Mouse (Mus musculus): Measurements from ENCODE around the gene Fndc3b. TPM values are rescaled to one million over a fixed set of nuclear protein-coding genes. Genes with fewer than 3 reads are reported as not detected.

Fndc3b gene
- 1.2 TPM for total RNA-seq (2023)

GRCm38 (mm10) chr3:27710648-27711428, at the start of gene Fndc3b:
TSS of gene Fndc3b (minus strand) at chr3:27711307.

GRCm38 (mm10) chr3:27371276-27371621, 339.9 kb downstream of the Fndc3b start, which contains the start of gene Ghsr:
TSS of gene Ghsr (plus strand) at chr3:27371351.

Other genes starting within 250 kb of the Fndc3b start
- not detected for gene Tmem212, start 185.1 kb upstream of the Fndc3b start, total RNA-seq (2023)
- 0.65 TPM for gene Pld1, start 227.4 kb upstream of the Fndc3b start, total RNA-seq (2023)

All from CD4-positive naive resting alpha-beta T cell, adult 57 days (primary cell).